Mouse (Mus musculus) ovary, adult 18-20 months (tissue): ENCODE results near the gene Nedd4.
"Not testable (repeated sequence)": the region's sequence is repeated elsewhere in the genome, so short reads cannot be mapped to it uniquely, and the experiment has no call there.

Experiments used
- DNase-seq: peaks from one replicate; pipeline ENCODE4 v3.0.0; 2022; ENCODE audit warnings: low spot score, mixed read lengths

Gene Nedd4

DNA sequence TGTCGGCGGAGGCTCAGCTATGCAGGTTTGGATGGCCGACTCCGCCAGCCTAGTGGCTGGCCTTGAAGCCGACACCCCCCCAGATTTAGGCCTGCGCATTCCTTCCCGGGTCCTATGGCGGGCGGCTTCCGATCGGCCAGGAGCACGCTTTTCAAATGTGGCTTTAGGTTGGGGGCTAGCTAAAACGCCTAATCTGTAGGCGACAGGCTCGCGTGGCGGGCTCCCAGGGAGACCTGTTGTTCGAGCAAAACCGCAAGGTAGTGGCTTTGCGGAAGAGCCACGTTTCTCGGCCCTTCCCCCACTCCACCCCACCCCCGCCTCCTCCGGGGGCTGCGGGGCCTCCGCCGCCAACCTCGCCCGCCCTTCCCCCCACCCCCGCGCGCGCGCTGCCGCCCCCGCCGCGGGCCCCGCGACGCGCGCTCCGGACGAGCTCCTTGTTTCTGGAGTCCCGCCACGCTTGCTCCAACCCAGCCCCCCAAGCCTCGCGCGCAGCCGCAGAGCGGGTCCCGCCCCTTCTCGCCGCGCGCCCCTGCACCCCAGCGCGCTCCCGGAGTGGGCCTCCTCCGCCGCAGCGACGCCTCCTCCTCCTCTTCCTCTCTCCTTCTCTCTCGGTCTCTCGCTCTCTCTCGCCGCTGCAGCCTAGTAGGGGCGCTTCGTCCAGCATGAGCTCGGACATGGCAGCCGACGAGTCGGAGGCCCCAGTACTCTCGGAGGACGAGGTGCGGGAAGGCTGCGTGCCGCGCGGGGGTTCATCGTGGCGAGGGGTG is at the start of gene Nedd4:
Gene Nedd4, plus strand, starts transcription at position 452 of the 767 bp plus-strand sequence.
- DNase-seq = peak; percentile 95

DNA sequence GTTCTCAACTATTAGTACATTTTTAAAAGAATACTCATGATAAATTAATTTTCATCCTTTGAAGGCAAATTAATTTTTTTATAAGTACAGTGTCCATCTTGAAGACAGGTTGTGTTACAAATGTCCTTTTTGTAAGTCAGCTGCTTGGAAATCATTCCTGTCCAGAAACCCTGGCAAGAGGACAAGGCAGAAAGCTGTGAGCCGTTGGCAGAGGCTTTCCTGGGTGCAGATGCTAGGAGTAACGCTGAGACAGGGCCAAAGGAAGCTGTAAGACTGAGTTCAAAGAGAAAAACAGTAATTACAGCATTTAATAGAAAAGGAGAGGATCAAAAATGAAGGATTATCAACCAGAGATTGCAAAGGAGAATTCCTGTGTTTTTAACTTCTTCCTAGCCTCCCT is 48.3 kb upstream of the Nedd4 start:
- no peak for DNase-seq

DNA sequence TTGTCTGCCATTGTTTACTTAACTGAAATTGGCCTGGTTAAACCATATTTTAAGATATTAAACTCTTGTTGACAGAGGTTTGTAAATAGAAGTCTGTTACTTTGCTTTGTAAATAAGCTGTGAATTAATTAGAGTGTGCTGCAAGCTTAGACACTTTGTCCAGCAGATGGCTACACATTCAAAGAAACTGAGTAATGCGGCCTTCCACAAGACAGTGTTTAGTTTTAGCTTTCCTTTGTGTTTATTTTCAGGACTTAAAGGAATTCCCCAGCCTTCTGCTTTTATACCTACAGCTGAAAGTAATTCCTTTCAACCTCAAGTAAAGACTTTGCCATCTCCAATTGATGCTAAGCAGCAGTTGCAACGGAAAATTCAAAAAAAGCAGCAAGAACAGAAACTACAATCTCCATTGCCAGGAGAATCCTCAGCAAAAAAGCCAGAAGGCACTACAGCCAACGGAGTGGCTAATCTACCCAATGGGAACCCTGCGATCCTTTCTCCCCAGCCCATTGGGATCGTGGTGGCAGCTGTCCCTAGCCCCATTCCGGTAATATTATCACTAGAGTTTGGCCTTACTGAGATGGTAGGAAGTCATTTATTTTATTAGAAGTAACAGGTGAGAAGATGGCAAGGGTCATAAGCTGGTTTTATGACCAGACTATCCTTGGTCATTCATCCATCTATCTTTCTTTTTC is 47.2 kb upstream of the Nedd4 start:
- DNase-seq = no peak

DNA sequence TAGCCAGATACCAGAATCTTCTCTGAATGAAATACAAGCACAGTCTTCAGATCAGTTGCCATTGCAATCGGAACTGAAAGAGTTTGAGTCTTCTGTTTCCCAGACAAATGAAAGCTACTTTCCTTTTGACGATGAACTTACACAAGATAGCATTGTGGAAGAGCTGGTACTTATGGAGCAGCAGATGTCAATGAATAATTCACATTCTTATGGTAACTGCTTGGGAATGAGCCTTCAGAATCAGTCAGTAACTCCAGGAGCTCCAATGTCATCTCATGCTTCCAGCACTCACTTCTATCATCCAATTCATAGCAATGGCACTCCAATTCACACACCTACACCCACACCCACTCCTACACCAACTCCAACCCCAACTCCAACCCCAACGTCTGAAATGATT is 44.1 kb upstream of the Nedd4 start:
- no peak for DNase-seq

DNA sequence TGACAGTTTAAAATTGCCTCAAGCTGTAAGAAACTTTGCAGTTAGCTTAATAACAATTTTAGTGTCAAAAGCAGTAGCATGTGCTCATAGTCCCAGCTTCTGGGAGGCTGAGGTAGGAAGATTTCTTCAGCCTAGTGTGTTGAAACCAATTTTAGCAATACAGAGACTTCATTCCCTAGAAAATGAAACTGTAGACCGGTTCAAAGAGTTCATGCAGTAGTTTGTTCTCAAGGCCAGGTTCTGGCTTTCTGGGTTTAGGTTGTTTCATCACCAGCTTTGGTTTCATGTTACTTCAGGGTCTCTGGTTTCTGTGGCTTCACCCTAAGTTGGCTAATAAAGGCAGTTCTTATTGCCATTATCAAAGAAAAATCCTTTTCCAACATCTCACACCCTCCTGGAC is 38.5 kb upstream of the Nedd4 start:
- no peak for DNase-seq

DNA sequence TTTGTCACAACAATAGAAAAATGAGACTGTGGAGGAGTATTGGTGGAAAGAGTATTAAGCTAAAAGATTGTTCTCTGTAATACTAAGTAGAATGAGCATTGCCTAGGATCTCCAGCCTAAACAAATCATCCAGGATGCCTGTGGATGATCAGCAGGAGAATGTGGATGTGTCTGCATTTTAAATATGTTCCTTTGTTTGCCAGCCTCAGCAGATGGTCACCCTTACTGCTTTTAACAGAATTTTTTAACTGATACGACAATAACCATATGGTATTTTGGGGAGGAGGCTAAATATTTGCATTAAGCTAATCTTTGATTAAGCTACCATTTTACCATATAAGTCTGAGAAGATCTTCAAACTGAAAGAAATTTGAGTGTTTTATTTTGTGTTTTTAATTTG is 34.5 kb upstream of the Nedd4 start:
- DNase-seq = no peak

DNA sequence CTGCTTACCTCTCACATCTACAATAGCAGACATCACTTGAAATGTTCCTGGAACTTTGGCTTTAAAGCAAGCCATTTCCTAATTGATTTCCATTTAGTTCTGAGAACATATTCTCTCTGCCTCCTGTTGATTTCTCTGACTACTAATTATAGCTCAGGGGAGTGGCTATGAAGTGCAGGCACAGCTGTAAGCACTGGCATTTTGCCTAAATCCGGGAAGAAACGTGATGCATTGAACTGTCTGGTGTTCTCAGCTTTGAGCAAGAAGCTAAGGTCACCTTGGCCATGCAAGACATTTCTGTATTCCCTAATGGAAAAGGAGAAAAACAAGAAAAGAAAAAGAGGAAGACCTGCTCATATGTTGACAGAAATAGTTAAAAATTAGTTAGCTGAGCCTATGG is 33.6 kb upstream of the Nedd4 start:
- DNase-seq = peak; percentile 42

DNA sequence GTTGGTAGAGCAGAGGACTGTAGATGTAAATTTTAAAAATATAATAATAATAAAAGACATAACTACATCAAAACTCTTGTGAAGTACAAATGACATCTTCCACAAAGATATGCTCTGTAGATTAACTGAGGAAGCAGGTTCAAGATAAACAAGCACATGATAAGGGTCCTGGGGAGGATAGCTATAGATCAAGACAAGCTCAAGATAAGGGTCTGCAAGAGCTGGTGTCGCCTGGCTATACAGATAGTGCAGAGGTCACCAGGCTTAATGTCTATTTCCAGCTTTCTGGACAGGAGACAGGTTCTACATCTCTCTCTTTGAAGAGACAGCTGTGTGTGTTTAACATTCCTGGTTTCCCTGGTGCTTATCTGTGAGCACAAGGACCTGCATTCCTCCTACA is 29.9 kb upstream of the Nedd4 start:
- DNase-seq = no peak

DNA sequence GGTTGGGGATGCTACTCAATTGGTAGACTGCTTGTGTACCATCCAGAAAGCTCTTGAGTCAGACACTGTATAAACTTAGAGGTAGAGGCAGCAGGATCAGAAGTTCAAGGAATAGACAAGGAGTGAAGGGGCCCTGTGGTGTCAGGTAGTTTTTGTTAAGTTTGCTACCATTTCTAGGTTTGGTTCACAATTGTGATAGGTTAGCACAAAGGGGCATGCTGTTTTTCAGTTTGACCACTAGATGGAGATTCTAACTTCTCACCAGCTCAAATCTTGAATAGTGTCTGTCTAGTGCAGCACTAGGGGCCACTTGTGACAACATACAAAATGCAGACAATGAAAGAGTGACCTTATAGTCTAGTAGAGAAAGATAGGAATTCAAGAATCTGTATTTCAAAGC is 27.0 kb upstream of the Nedd4 start:
- no peak for DNase-seq

DNA sequence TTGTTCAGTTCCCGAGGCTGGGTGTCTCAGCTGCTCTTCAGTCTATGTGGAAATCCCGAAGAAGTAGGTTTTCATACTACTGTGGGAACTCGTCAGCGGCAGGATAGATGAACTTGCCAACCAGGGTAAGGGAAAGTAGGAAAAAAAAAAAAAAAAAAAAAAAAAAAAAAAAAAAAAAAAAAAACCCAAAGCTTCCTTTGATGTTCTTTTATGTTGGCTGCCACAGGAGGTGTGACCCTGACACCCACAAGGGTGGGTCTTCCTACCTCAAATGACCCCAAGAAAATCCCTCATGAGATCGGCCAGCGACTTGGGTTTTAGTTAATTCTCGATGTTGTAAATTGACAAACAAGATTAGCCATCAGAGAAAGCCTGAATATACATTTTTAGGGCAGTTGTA is 25.6 kb upstream of the Nedd4 start:
- DNase-seq = no peak

DNA sequence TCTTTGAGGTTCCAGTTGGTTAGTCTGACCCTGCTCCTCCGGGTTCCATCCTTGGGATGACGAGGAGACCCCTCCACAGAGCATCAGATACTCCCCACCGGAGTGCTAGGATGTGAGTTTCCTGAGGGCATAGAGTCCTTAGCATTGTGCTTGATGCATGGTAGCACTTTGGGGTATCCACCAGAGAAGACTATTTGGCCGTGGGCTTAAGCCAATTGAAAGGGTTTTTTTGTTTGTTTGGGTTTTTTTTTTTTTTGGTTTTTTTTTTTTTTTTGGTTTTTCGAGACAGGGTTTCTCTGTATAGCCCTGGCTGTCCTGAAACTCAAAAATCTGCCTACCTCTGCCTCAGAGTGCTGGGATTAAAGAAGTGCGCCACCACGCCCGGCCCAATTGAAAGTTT is 24.9 kb upstream of the Nedd4 start:
- DNase-seq = no peak

DNA sequence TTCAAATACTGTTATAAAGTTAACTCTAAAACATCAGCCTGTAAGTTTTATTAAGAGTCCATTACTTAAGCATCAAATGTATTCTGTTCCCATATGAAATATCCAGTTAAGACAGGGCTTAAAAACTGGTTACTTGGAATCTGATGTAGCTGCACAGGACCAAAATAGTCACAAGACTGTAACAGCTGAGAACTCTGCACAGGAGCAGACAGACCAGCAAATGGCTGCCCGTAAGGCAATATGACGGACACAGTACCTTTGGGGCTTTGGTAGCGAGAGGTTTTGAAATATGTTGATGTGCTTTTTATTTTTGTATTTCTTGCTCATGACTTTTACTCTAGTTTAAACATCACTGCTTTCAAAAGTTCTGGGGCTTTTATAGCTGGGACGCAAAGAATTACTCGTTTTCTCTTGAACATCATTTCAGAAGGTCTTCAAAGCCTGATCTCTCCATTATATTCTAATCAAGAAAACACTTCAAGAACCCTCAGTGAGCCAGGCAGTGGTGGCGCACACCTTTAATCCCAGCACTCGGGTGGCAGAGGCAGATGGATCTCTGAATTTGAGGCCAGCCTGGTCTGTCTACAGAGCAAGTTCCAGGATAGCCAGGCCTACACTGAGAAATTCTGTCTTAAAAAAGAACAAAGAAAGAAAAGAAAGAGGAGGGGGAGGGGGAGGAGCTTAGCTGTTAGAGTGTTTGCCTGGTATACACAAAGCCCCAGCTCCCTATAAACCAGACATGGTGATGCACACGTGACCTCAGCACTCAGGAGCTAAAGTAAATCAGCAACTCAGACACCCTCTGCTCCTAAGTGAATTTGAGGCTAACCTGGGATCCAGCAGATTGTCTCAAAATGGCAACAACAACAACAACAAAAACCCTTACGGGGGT is 22.9 kb upstream of the Nedd4 start:
- DNase-seq = no peak

DNA sequence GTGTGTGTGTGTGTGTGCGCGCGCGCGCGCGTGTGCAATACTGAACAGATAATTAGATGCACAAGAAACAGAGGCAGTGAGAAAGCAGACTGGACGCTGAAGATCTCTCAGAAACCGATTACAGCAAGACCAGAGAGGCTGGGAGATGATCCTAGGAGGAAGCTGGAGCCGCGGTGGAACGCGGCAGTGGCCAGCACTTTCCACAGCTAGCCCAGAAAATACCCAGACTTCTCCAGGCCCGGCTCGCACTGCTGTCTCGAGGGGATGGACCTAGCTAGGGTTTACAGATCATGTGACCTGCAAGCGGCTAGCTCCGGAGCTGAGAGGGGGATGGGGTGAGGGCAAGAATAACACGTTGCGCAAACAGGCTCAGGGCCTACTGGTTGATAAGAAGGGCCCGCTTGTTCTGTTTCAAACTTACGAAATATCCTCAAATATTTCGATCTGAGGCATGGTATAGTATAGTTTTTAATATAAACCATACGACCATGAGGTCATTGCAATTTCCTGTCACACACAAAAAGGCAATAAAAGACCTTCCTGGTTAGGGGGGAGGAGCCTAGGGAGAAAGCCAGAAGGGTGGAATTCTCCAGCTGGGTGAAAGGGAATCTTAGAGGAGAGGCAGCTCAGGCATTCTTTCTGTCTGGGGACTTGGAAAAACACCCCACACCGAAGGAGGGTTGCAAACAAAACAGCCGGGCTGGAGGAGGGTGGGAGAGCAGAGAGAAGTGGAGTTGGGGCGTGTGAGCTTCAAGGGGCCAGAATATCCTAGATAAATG is 22.1 kb upstream of the Nedd4 start:
- peak; percentile 89 for DNase-seq

DNA sequence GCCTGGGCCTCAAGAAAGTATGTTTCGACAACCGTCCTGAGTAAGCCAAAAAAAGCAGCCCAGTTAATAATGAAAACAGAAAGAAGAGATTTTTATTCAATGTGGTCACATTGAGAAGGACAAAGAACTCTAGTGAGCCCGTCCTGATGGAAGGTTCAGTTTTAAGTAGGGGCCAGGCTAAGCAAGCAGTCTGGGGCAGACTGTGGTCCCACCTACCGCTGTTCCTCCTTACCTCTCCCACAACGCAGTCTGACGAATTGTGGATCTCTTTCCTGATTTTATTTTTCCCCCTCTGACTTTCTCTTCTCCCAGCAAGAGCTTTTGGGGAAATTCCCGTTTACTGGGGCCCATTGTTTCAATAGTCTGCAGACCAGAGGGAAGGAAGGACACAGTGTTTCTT is 21.5 kb upstream of the Nedd4 start:
- DNase-seq = no peak

DNA sequence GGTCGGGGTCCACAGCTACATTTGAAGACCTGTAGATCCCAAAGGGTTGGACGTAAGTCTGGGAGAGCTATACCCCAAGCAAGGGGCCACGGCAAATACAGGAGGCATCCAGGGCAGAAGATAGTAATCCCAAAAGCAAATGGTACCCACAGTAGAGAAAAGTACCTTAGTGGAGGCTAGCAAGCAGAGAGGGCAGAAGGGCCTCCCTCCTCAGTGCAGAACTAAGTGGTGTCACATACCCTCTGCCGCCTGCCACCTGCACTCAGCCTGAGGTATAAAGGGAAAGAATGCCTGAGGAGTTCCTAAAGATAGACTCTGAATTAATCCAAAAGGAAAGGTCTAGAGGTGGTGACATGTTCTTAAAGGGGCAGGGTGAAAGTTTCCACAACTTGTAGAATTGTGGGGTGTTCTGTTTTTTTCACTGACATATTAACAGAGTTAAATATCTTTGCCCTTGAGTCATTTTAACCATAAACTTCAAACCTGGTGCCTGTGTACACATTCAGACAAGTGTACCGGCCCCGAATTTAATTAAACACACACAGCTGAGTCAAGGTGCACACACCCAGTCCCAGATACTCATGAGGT is 21.0 kb upstream of the Nedd4 start:
- DNase-seq = no peak

DNA sequence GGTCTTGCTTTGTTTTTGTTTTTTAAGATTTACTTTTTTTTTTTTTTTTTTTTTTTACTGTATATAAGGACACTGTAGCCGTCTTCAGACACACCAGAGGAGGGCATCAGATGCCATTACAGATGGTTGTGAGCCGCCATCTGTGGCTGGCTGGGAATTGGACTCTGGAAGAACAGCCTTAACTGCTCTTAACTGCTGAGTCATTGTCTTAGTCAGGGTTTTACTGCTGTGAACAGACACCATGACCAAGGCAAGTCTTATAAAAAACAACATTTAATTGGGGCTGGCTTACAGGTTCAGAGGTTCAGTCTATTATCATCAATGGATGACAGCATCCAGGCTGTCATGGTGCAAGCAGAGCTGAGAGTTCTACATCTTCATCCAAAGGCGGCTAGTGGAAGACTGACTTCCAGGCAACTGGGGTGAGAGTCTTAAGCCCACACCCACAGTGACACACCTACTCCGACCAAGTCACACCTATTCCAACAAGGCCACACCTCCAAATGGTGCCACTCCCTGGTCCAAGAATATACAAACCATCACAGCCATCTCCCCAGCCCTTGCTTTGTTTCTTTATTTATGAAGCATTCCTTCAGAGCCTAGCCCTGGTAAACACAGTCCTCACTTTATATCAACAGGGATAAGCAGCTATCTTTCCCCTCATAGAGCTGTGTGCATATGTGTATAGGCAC is 19.2 kb upstream of the Nedd4 start:
- DNase-seq = not testable (repeated sequence)

DNA sequence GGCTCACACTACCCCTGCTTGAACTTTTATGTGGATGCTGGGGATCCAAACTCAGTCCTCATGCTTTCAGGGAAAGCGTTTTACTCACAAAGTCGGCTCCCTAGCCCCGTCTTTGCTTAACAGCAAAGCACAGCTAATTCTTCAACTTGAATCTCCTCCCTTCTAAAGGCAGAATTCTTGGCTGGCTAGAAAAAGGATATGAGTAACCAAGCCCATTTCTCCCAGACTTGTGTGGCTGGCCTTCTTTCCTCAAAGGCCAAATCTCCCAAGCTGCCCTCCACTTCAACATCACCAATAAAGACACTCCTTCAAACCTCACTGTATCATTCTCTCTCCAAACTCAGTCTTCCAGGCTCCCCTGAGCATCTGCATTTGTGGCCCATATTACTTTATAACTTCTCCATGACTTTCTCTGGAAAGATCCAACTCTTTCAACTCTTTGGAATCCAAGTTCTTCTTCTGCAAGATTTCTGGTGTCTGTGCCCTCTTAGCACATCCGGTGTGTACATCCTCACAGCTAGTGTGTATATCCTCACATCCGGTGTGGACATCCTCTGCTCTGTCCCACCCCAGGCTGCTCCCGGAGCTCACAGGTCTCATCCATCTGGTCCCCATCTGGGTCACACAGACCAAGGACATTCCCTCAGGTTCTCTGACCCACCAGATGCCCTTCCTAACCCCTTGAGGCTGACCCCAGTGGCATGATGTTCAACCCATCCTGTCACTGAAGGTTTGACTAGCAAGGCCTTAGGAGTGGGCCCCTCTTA is 18.3 kb upstream of the Nedd4 start:
- DNase-seq = no peak

DNA sequence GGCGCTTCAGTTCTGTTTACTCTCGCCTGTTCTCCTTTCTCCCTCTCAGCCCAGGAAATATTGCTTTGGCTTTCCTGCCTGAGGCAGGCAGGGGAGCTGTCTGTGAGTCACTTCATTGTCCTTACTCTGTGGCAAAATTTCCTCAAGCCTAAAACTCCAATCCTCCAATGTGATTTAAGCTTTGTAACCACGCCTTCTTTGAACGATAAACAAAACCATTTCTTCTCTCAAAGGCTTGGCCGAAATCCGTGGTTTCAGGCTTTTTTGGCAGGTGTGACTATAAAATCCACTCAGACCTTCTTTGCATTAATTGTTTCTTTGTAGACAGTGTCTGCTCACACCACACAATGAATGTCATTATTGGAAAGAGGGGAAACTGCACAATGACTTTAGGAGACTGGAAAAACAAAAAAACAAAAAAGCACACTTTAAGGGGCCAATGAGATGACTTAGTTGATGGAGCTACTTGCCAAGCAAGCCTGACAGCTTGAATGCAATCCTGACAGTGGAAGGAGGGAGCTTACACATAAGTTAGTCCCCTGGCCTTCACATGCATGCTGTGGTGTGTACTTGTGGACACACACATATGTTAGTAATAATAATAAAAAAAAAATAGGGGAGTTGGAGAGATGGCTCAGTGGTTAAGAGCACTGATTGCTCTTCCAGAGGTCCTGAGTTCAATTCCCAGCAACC is 17.6 kb upstream of the Nedd4 start:
- no peak for DNase-seq

DNA sequence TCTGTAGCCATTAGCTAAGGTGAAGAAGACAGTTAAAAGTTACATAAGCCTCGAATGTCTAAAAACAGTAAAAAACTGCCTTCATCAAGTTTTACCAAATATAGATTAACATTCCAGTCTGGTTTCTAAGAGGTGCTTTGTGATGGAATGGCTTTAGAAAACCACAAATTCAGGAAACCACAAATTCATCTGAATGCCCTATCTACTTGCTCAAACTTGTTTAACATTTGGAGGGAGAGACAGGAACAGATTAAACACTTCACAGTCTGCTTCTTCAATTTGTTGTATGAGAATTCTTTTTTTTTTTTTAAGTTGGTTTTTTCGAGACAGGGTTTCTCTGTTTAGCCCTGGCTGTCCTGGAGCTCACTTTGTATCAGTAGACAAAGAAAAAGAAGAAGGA is 12.4 kb upstream of the Nedd4 start:
- no peak for DNase-seq

DNA sequence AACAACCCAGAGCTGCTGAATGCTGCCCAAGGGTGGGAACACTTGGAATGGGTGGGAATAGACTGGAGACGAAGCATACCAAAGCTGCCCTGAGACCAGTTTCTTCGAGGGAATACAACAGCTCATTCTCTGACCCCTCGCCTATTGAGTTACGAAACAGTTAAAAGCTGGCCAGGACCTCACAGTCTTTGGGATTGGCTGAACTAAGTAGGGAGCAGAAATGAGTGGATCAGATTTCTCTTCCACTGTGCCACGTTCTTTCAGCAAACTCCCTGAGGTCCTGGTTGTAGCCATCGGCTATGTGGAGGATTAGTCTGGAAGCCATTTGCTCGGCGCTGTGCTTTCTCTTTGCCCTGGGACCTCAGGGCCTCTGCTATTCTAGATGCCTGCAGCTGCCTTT is 9.2 kb upstream of the Nedd4 start:
- no peak for DNase-seq
